Mouse (Mus musculus): ENCODE data around the gene Trap1a. TPM values are rescaled to one million over a fixed set of nuclear protein-coding genes. Genes with fewer than 3 reads are reported as not detected.
"Not testable (repeated sequence)": the region's sequence is repeated elsewhere in the genome, so short reads cannot be mapped to it uniquely, and the experiment has no call there.

The Trap1a gene
- polyA plus RNA-seq (2011; ENCODE audit: insufficient read depth, insufficient read length, low read depth, missing spikeins): 90.0 and 91.4 TPM in 2 replicates

- Histone ChIP-seq H3K9ac (ENCODE audit: low read depth, poor library complexity, severe bottlenecking) (peak within 1 kb of the TSS; percentile 92), H3K36me3 (ENCODE audit: control insufficient read depth, insufficient read depth, low read length, poor library complexity, severe bottlenecking) (peaks cover 16% of the 10 kb centered on the region), H3K27ac (ENCODE audit: insufficient read depth, low read length) (peak within 1 kb of the TSS; percentile 97), H3K4me1 (ENCODE audit: control insufficient read depth, insufficient read depth, low read length) (no peaks in the 10 kb centered on the region), H3K9me3 (replicated peaks; ENCODE audit: control insufficient read depth, insufficient read depth, low read length, poor library complexity, severe bottlenecking) (no peaks in the 10 kb centered on the region), H3K4me3 (ENCODE audit: low read depth, low read length) (peak within 1 kb of the TSS; percentile 100), H3K27me3 (ENCODE audit: control insufficient read depth, insufficient read depth, low read length, poor library complexity, severe bottlenecking) (no peaks in the 10 kb centered on the region)
- TF ChIP-seq EP300 (IDR thresholded peaks at IDR 0.05; ENCODE audit: insufficient read depth, low read depth, low read length) (no peak), POLR2A (IDR thresholded peaks at IDR 0.05; ENCODE audit: insufficient read depth, low read length) (peak; percentile 40), CTCF (IDR thresholded peaks at IDR 0.05; ENCODE audit: low read depth, low read length) (no peak)
Measured at GRCm38 (mm10) chrX:139333263-139333994, at the start of gene Trap1a. TSS of gene Trap1a (plus strand) at chrX:139333683.

- H3K36me3 ChIP-seq (ENCODE audit: control insufficient read depth, insufficient read depth, low read length, poor library complexity, severe bottlenecking): no peaks in the 10 kb centered on the region
- TF ChIP-seq EP300 (IDR thresholded peaks at IDR 0.05; ENCODE audit: insufficient read depth, low read depth, low read length): no peak
- TF ChIP-seq POLR2A (IDR thresholded peaks at IDR 0.05; ENCODE audit: insufficient read depth, low read length): no peak
- no peak for TF ChIP-seq CTCF (IDR thresholded peaks at IDR 0.05; ENCODE audit: low read depth, low read length)
- no peak overlapping the region for H3K9ac ChIP-seq (ENCODE audit: low read depth, poor library complexity, severe bottlenecking)
- no peaks in the 10 kb centered on the region for H3K9me3 ChIP-seq (replicated peaks; ENCODE audit: control insufficient read depth, insufficient read depth, low read length, poor library complexity, severe bottlenecking)
- no peaks in the 10 kb centered on the region for H3K27me3 ChIP-seq (ENCODE audit: control insufficient read depth, insufficient read depth, low read length, poor library complexity, severe bottlenecking)
- no peaks in the 10 kb centered on the region for H3K4me1 ChIP-seq (ENCODE audit: control insufficient read depth, insufficient read depth, low read length)
- no peak overlapping the region for H3K27ac ChIP-seq (ENCODE audit: insufficient read depth, low read length)
- no peak overlapping the region for H3K4me3 ChIP-seq (ENCODE audit: low read depth, low read length)
Measured at GRCm38 (mm10) chrX:139293114-139293513, 40.4 kb upstream of the Trap1a start.

- no peaks in the 10 kb centered on the region for H3K4me1 ChIP-seq (ENCODE audit: control insufficient read depth, insufficient read depth, low read length)
- TF ChIP-seq EP300 (IDR thresholded peaks at IDR 0.05; ENCODE audit: insufficient read depth, low read depth, low read length) (no peak), POLR2A (IDR thresholded peaks at IDR 0.05; ENCODE audit: insufficient read depth, low read length) (no peak), CTCF (IDR thresholded peaks at IDR 0.05; ENCODE audit: low read depth, low read length) (no peak)
- H3K27ac ChIP-seq (ENCODE audit: insufficient read depth, low read length): no peak overlapping the region
- H3K4me3 ChIP-seq (ENCODE audit: low read depth, low read length): no peak overlapping the region
- H3K36me3 ChIP-seq (ENCODE audit: control insufficient read depth, insufficient read depth, low read length, poor library complexity, severe bottlenecking): no peaks in the 10 kb centered on the region
- no peaks in the 10 kb centered on the region for H3K27me3 ChIP-seq (ENCODE audit: control insufficient read depth, insufficient read depth, low read length, poor library complexity, severe bottlenecking)
- H3K9me3 ChIP-seq (replicated peaks; ENCODE audit: control insufficient read depth, insufficient read depth, low read length, poor library complexity, severe bottlenecking): no peaks in the 10 kb centered on the region
- no peak overlapping the region for H3K9ac ChIP-seq (ENCODE audit: low read depth, poor library complexity, severe bottlenecking)
Measured at GRCm38 (mm10) chrX:139295325-139295724, 38.2 kb upstream of the Trap1a start.

- peak overlapping the region; percentile 33; the same call in 1 of the 2 replicates for H3K4me3 ChIP-seq (ENCODE audit: low read depth, low read length)
- H3K4me1 ChIP-seq (ENCODE audit: control insufficient read depth, insufficient read depth, low read length); H3K9ac ChIP-seq (ENCODE audit: low read depth, poor library complexity, severe bottlenecking); H3K27me3 ChIP-seq (ENCODE audit: control insufficient read depth, insufficient read depth, low read length, poor library complexity, severe bottlenecking); H3K9me3 ChIP-seq (replicated peaks; ENCODE audit: control insufficient read depth, insufficient read depth, low read length, poor library complexity, severe bottlenecking); H3K36me3 ChIP-seq (ENCODE audit: control insufficient read depth, insufficient read depth, low read length, poor library complexity, severe bottlenecking): not testable (repeated sequence)
- H3K27ac ChIP-seq (ENCODE audit: insufficient read depth, low read length): 0 out of 2 replicates have a peak overlapping the region, but pooled peaks have one; percentile 36
- TF ChIP-seq EP300 (IDR thresholded peaks at IDR 0.05; ENCODE audit: insufficient read depth, low read depth, low read length): 0 out of 2 replicates have a peak, but pooled peaks have one; percentile 11
Measured at GRCm38 (mm10) chrX:139317356-139317755, 16.1 kb upstream of the Trap1a start.

GRCm38 (mm10) chrX:139332583-139332982 is 900 bp upstream of the Trap1a start:
- H3K9ac ChIP-seq (ENCODE audit: low read depth, poor library complexity, severe bottlenecking): peak overlapping the region; percentile 92; the same call in 1 of the 2 replicates
- no peaks in the 10 kb centered on the region for H3K4me1 ChIP-seq (ENCODE audit: control insufficient read depth, insufficient read depth, low read length)
- H3K27ac ChIP-seq (ENCODE audit: insufficient read depth, low read length): peak overlapping the region; percentile 82
- peak overlapping the region; percentile 60 for H3K4me3 ChIP-seq (ENCODE audit: low read depth, low read length)
- H3K36me3 ChIP-seq (ENCODE audit: control insufficient read depth, insufficient read depth, low read length, poor library complexity, severe bottlenecking): peaks cover 7% of the 10 kb centered on the region
- H3K27me3 ChIP-seq (ENCODE audit: control insufficient read depth, insufficient read depth, low read length, poor library complexity, severe bottlenecking): no peaks in the 10 kb centered on the region
- H3K9me3 ChIP-seq (replicated peaks; ENCODE audit: control insufficient read depth, insufficient read depth, low read length, poor library complexity, severe bottlenecking): no peaks in the 10 kb centered on the region
- TF ChIP-seq EP300 (IDR thresholded peaks at IDR 0.05; ENCODE audit: insufficient read depth, low read depth, low read length) (no peak), POLR2A (IDR thresholded peaks at IDR 0.05; ENCODE audit: insufficient read depth, low read length) (no peak), CTCF (IDR thresholded peaks at IDR 0.05; ENCODE audit: low read depth, low read length) (no peak)
